Mouse (Mus musculus) gastrocnemius, postnatal 36 days (tissue): ENCODE data around the gene Abcd1. TPM values are rescaled to one million over a fixed set of nuclear protein-coding genes. Genes with fewer than 3 reads are reported as not detected.

Source experiments
- total RNA-seq, 2 experiments: library from RNA; stranded (reverse); gene quantifications; 2 replicates each; pipeline ENCODE4 v1.2.3; 2021

Gene Abcd1
- total RNA-seq, 2 experiments from 2014 or later, result 23.0 to 25.3 TPM

Other genes with a start within 250 kb of the Abcd1 start
- gene Bgn, start 233.0 kb upstream of the Abcd1 start, total RNA-seq, result 100 to 1,000 TPM in 1 of 2 experiments, 10 to 100 TPM in 1; 70.0 to 118 TPM
- gene Atp2b3, start 213.5 kb upstream of the Abcd1 start, total RNA-seq, result 10 to 100 TPM; 13.2 to 14.3 TPM
- gene Dusp9, start 77.2 kb upstream of the Abcd1 start, total RNA-seq, result not detected
- gene Pnck, start 56.5 kb upstream of the Abcd1 start, total RNA-seq, result 10 to 100 TPM in 1 of 2 experiments, 1 to 10 TPM in 1; 8.2 to 11.4 TPM
- gene Slc6a8, start 43.4 kb upstream of the Abcd1 start, total RNA-seq, result 100 to 1,000 TPM; 105 to 106 TPM
- gene Bcap31, start 422 bp upstream of the Abcd1 start, total RNA-seq, result 10 to 100 TPM; 45.9 to 47.7 TPM
- gene Plxnb3, start 40.5 kb downstream of the Abcd1 start, total RNA-seq, result under 1 TPM; 0.64 TPM
- gene Srpk3, start 57.8 kb downstream of the Abcd1 start, total RNA-seq, result 10 to 100 TPM; 43.5 to 47.5 TPM
- gene Idh3g, start 70.3 kb downstream of the Abcd1 start, total RNA-seq, result 100 to 1,000 TPM; 401 to 409 TPM
- gene Ssr4, start 70.4 kb downstream of the Abcd1 start, total RNA-seq, result 10 to 100 TPM; 69.3 to 83.2 TPM
- under 1 TPM; 0.56 to 0.96 TPM for gene Pdzd4, start 108.4 kb downstream of the Abcd1 start, total RNA-seq
- gene Avpr2, start 175.5 kb downstream of the Abcd1 start, total RNA-seq, result not detected
- 1 to 10 TPM; 1.8 to 2.3 TPM for gene L1cam, start 179.5 kb downstream of the Abcd1 start, total RNA-seq
- gene Arhgap4, start 205.3 kb downstream of the Abcd1 start, total RNA-seq, result 1 to 10 TPM in 1 of 2 experiments, under 1 TPM in 1; 0.67 to 1.0 TPM
- 10 to 100 TPM; 52.9 to 57.1 TPM for gene Naa10, start 205.3 kb downstream of the Abcd1 start, total RNA-seq
- gene Renbp, start 214.3 kb downstream of the Abcd1 start, total RNA-seq, result 1 to 10 TPM; 1.8 to 2.5 TPM
- gene Hcfc1, start 249.8 kb downstream of the Abcd1 start, total RNA-seq, result 10 to 100 TPM; 30.2 to 32.1 TPM